Mouse (Mus musculus) heart, postnatal 0 days (tissue): ENCODE results near the gene Taf5.

Experiments
- CTCF ChIP-seq: IDR thresholded peaks from 2 replicates; pipeline ENCODE4 v1.5.1; 2016; ENCODE audit warnings: antibody characterized with exemption, control low read depth, low read depth
- EP300 ChIP-seq: IDR thresholded peaks from 2 replicates; pipeline ENCODE4 v1.6.1; 2016; ENCODE audit warnings: antibody characterized with exemption, low read depth

GRCm38 (mm10) chr19:47036596-47036995, 30.9 kb upstream of the Taf5 start:
- TF ChIP-seq CTCF: no peak
- no peak for TF ChIP-seq EP300
